ENCODE assay signal across 20 mouse cellular contexts in genomic region chr13:94646781-94647555, GRCm38 (mm10).
A peak's percentile ranks its signal among the peaks of the same experiment; 100 is the strongest.
DNase-seq lines count a peak whose midpoint lies in the region; ATAC-seq and TF ChIP-seq lines count a peak whose summit lies in the region.
"Had no signal": no experiment of that assay in that cellular context is flagged by ENCODE, and none has a peak within 500 bp of the region (broad histone marks: within the 10 kb centered on the region; RNA-seq: fewer than 3 reads in every experiment).

No protein-coding gene starts in this region.

- H3K4me2 ChIP-seq in heart, embryonic 15.5 days = 0 out of 2 replicates have a peak overlapping the region, but pooled peaks have one; percentile 13
- no peak overlapping the region for H3K4me2 ChIP-seq in lung, embryonic 16.5 days (ENCODE audit: low read depth, low read length)
- H3K4me2 ChIP-seq in lung, postnatal 0 days (replicated peaks; ENCODE audit: low read depth, low read length) = no peak overlapping the region
- H3K4me2 ChIP-seq: embryonic facial prominence, embryonic 15.5 days; hindbrain, embryonic 14.5 days; limb, embryonic 13.5 days; midbrain, embryonic 12.5 days; stomach, embryonic 15.5 days had no signal

- ATAC-seq in heart, embryonic 15.5 days (replicated peaks; ENCODE audit: insufficient number of reproducible peaks, insufficient read depth, low FRiP score, low read depth) = no peak
- peak; percentile 64 for ATAC-seq in lung, embryonic 16.5 days (ENCODE audit: low read depth)
- no peak for ATAC-seq in lung, postnatal 0 days

- TF ChIP-seq CTCF in lung, postnatal 0 days (IDR thresholded peaks at IDR 0.05) = no peak

- no peak overlapping the region for H3K4me3 ChIP-seq in heart, embryonic 15.5 days
- no peak overlapping the region for H3K4me3 ChIP-seq in lung, embryonic 16.5 days (ENCODE audit: low read length)
- no peak overlapping the region for H3K4me3 ChIP-seq in lung, postnatal 0 days (ENCODE audit: low read depth, low read length)
- H3K4me3 ChIP-seq: embryonic facial prominence, embryonic 15.5 days; forebrain, embryonic 10.5 days; limb, embryonic 13.5 days; midbrain, embryonic 12.5 days; stomach, embryonic 15.5 days had no signal

- 54% methylated on average over 12 of the region's 12 CpGs for WGBS in heart, embryonic 15.5 days
- WGBS in lung, embryonic 16.5 days = 40% methylated on average over 12 of the region's 12 CpGs
- 36% methylated on average over 12 of the region's 12 CpGs for WGBS in lung, postnatal 0 days

- DNase-seq in heart, adult 18-20 months = no peak
- DNase-seq in lung, postnatal 0 days (ENCODE audit: low spot score) = no peak
- DNase-seq in adrenal gland, postnatal 10 days = peak; percentile 47
- DNase-seq in testis, postnatal 14 days (ENCODE audit: low spot score) = peak; percentile 22
- no peak for DNase-seq in thymus, postnatal 10 days (ENCODE audit: low spot score in 2 of 2)
- DNase-seq: cerebellum, adult 9-10 months; kidney, adult 11 months; kidney, postnatal 25 days; lung, postnatal 36 days; right cerebral cortex, postnatal 14 days; thymus, postnatal 25 days had no signal

- H3K9ac ChIP-seq in heart, embryonic 15.5 days = no peak overlapping the region
- no peak overlapping the region for H3K9ac ChIP-seq in lung, embryonic 16.5 days (ENCODE audit: low read length)
- no peak overlapping the region for H3K9ac ChIP-seq in lung, postnatal 0 days (replicated peaks; ENCODE audit: low read depth)
- H3K9ac ChIP-seq: embryonic facial prominence, embryonic 15.5 days; hindbrain, embryonic 14.5 days; limb, embryonic 13.5 days; liver, embryonic 14.5 days; midbrain, embryonic 12.5 days; stomach, embryonic 15.5 days had no signal

- no peaks in the 10 kb centered on the region for H3K36me3 ChIP-seq in heart, embryonic 15.5 days
- no peaks in the 10 kb centered on the region for H3K36me3 ChIP-seq in lung, embryonic 16.5 days (ENCODE audit: control insufficient read depth, insufficient read depth, low read length)
- no peaks in the 10 kb centered on the region for H3K36me3 ChIP-seq in lung, postnatal 0 days (ENCODE audit: insufficient read depth, low read length)
- H3K36me3 ChIP-seq: embryonic facial prominence, embryonic 15.5 days; forebrain, embryonic 10.5 days; limb, embryonic 13.5 days; midbrain, embryonic 12.5 days; stomach, embryonic 15.5 days had no signal

- H3K27me3 ChIP-seq in heart, embryonic 15.5 days = peaks cover 3% of the 10 kb centered on the region
- peaks cover 8% of the 10 kb centered on the region; the same call in 1 of the 2 replicates for H3K27me3 ChIP-seq in lung, embryonic 16.5 days (ENCODE audit: control insufficient read depth, insufficient read depth, low read depth, low read length)
- no peaks in the 10 kb centered on the region for H3K27me3 ChIP-seq in lung, postnatal 0 days (replicated peaks; ENCODE audit: insufficient read depth, low read length)
- H3K27me3 ChIP-seq: embryonic facial prominence, embryonic 15.5 days had no signal

- no peak for TF ChIP-seq EP300 in lung, postnatal 0 days (IDR thresholded peaks at IDR 0.05)

- H3K9me3 ChIP-seq in heart, embryonic 15.5 days (replicated peaks) = no peaks in the 10 kb centered on the region
- no peaks in the 10 kb centered on the region for H3K9me3 ChIP-seq in lung, embryonic 16.5 days (ENCODE audit: control insufficient read depth, low read length)
- no peaks in the 10 kb centered on the region for H3K9me3 ChIP-seq in lung, postnatal 0 days (ENCODE audit: low read length)
- H3K9me3 ChIP-seq: embryonic facial prominence, embryonic 15.5 days; forebrain, embryonic 10.5 days; limb, embryonic 13.5 days; midbrain, embryonic 12.5 days; stomach, embryonic 15.5 days had no signal

- peaks cover 11% of the 10 kb centered on the region; the same call in 1 of the 2 replicates for H3K4me1 ChIP-seq in heart, embryonic 15.5 days (replicated peaks)
- no peaks in the 10 kb centered on the region for H3K4me1 ChIP-seq in lung, embryonic 16.5 days (replicated peaks; ENCODE audit: control insufficient read depth, insufficient read depth, low read length)
- no peaks in the 10 kb centered on the region for H3K4me1 ChIP-seq in lung, postnatal 0 days (ENCODE audit: insufficient read depth, low read depth, low read length)
- H3K4me1 ChIP-seq: embryonic facial prominence, embryonic 15.5 days; stomach, embryonic 15.5 days had no signal

- H3K27ac ChIP-seq in heart, embryonic 15.5 days = no peak overlapping the region
- H3K27ac ChIP-seq in lung, embryonic 16.5 days (ENCODE audit: low read length) = no peak overlapping the region
- no peak overlapping the region for H3K27ac ChIP-seq in lung, postnatal 0 days (ENCODE audit: low read length)
- H3K27ac ChIP-seq: embryonic facial prominence, embryonic 15.5 days; forebrain, embryonic 10.5 days; hindbrain, embryonic 14.5 days; limb, embryonic 13.5 days; liver, embryonic 14.5 days; midbrain, embryonic 12.5 days; stomach, embryonic 15.5 days had no signal

Comparison
In these comparisons a context has a peak if more than half of its experiments do, and no peak if none do; other contexts are left out.
1. DNase-seq: peak in adrenal gland, postnatal 10 days (single experiment) and testis, postnatal 14 days (single experiment); none in heart, adult 18-20 months (0 of 2), lung, postnatal 0 days (single experiment) and thymus, postnatal 10 days (0 of 2).